Mouse (Mus musculus) spleen, adult 12 weeks (tissue): ENCODE measurements around the gene Osbp2.

Source experiments
- DNase-seq: peaks from one replicate; pipeline ENCODE4 v3.0.0; 2022; ENCODE audit warnings: low spot score

Gene Osbp2

GRCm38 (mm10) chr11:3862661-3863453 is 846 bp downstream of the Osbp2 start:
- DNase-seq, result no peak

GRCm38 (mm10) chr11:3860361-3860760 is 3.3 kb downstream of the Osbp2 start:
- no peak for DNase-seq

DNA sequence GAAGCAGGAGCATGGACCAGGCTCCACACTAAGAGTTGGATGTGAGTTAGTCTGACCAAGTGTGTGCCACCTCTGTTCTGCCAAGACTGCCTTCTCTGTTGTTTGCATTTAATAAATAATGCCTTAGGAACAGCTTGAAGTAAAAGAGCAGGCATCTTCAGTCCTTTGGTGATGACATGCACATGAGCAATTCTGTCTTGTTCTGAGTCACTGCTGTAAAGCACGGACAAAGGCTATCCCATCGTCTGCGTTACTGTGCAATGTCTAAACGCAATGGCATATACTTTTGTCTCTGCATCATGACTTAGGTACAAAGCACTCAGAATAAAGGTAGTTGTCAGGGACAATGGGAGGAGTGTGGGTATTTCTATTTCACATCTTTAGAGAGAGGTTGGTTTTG is 3.9 kb downstream of the Osbp2 start:
- DNase-seq, result no peak

DNA sequence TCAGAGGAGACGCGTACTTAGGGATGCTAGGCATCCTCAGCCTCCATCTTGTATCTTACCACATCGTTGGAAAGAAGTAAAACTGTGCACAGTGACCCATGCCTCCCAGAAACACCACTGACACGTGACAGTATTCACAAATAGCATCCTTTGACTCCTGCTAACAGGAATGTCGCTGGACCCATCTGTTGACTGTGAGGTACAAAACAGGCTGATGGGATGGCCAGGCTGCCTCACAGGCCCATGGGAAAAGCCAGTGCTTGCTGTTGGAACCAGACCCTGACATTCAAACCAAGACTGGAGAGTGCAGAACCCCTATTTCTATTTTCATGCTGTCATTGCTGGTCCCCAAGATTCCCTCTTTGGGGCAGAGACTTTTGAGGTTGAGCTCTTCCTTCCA is 5.8 kb downstream of the Osbp2 start:
- no peak for DNase-seq

- no peak for DNase-seq
Measured at GRCm38 (mm10) chr11:3855846-3856245, 7.9 kb downstream of the Osbp2 start.

- DNase-seq, result no peak
Measured at GRCm38 (mm10) chr11:3854156-3854555, 9.5 kb downstream of the Osbp2 start.

DNA sequence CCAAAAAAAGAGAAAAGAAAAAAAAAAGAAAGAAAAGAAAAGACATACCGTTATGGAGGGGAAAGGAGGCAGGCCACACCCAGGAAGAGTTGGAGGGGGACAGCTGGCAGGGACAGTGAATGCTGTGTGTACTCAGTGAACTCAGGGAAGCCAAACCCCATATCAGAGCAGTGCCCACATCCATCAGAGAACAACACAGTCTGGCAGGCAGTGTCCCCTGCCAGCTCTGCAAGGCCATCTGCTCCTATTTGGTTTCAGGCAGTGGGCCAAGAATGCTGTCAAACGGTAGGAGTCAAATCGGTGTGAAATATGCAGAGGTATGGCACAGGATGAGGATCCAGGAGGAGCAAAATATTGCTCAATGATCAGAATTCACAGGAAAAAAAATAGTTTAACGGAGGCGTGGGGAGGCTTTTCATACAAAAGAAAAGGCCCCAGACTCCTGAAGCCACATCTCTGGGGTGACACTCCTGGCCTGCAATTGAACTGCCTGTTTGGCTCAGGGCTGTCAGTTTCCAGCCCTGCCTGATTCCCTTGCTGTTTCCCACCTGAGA is 10.1 kb downstream of the Osbp2 start:
- DNase-seq, result no peak

DNA sequence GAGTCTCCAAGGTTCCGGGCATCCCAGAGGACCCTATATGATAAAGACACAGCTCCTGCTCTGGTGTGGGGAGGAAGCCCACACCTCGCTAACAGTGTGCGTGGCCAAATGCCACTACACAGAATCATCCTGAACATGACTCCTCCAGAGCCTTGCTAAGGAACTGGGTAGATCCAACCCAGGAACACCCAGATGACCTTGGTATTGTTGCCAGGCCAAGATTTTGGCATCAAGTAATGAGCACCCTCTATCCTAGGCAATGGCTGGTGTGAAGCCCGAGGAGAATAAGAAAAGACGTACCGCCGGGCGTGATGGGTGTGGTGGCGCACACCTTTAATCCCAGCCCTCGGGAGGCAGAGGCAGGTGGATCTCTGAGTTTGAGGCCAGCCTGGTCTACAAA is 10.7 kb downstream of the Osbp2 start:
- no peak for DNase-seq

- DNase-seq, result no peak
Measured at GRCm38 (mm10) chr11:3851872-3852271, 11.8 kb downstream of the Osbp2 start.

GRCm38 (mm10) chr11:3850746-3851277 is 12.9 kb downstream of the Osbp2 start:
- no peak for DNase-seq

DNA sequence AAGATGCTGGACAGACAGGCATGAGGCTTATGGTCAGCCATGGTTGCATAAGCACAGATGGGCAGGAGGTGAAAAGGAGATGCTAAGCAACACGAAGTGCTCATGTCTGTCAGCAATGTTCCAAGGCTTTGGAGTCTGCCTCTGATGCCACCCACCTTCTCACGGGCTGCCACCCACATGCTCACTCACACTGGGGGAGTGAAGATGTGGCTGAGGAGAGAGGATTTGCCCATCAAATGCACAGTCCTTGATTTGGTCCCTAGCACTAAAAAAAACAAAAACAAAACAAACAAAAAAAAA is 13.4 kb downstream of the Osbp2 start:
- no peak for DNase-seq

DNA sequence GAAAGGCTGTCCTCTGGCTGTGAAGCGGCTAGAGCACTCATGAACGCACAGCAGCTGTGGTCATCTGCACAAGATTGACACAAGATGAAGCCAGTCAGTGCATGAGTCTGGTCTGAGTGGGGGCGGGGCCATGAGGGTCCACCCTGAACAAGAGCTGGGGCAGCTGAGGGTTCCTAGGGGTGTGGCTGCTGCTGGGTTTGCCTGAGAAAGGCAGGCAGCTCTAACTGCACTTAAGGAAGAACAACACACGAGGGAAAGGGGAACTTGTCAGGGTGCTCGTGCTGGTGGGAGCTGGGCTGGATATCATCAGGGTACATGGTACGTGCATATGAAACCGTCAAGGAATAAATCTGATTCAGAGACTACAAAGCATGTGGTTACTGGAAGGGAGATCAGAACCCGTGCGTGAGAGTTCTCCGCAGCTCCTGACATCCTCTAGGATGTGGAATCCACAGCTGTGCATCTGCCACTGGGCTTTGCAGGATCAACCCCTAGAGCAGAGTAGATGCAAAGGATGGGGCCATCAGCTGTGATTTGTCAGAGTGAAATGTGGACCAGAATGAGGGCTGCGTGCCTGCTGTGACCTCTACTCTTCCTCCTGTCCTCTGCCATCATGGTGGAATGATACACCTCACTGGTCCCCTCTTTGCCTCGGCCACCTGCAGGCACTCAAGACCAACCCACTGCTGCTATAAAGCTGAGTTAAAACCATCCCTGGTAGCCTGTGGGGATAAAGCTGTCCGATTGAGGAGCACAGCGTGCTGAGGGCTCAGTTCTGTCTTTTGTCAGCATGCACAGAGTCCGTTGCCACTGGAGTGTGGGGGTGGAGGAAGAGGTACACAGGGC is 14.0 kb downstream of the Osbp2 start:
- DNase-seq, result no peak

DNA sequence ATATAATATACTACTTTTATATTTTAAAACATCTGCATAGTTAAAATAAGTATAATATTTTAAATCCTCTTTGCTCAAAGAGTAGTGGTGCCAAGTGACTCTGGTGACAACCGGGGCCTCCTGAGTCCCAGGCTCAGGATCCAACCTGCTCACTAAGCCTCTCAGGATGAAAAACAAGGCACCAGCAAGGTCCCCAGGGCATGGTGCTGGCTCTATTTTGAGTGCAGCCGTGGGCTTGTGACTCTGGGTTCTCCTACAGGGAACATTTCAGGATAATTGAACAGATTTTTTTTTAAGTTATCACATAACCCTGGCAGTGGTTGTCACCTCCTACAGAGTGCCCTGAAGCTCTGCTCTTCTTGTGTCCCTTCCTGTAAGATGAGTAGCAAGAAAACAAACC is 17.4 kb downstream of the Osbp2 start:
- DNase-seq, result no peak

DNA sequence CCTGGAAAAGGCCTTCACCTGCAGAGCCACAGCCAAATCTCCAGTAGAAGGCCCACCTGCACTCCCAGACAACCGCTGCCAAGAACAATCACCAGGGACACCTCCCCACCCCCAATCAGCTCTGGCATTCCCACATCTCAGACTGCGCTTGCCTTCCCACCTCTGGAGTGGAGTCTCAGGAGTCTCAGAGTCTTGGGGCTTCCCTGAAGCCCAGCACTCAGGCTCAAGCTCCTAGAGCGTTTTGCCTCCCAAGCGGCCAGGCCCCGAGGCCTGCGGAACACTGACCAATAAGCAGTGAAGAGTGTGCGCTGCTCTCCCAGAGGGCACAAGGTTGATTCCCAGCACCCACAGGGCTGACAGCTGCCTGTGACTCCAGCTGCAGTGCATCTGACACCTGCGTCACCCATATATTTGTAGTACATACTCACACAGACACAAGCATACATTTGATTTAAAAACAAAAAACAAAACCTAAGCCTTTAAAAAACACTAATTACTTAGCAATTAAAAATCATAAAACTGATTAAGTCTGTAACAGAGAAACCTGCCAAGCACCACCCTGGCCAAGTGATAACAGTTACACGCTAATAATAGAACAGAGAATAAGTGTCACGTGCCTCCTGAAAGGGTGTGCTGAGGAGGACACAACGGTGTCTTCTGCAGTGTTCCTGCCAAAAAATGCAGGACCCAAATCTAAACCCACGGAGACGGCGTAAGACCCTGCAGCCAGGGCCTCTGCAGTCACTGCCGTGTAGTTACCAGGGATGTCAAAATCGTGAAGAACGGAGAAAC is 19.6 kb downstream of the Osbp2 start:
- no peak for DNase-seq

GRCm38 (mm10) chr11:3835271-3835670 is 28.4 kb downstream of the Osbp2 start:
- no peak for DNase-seq

GRCm38 (mm10) chr11:3834421-3835098 is 29.1 kb downstream of the Osbp2 start:
- DNase-seq, result no peak

- no peak for DNase-seq
Measured at GRCm38 (mm10) chr11:3833544-3834420, 29.9 kb downstream of the Osbp2 start.

GRCm38 (mm10) chr11:3832193-3832901 is 31.4 kb downstream of the Osbp2 start:
- DNase-seq, result no peak

- no peak for DNase-seq
Measured at GRCm38 (mm10) chr11:3829736-3830135, 34.0 kb downstream of the Osbp2 start.

- DNase-seq, result no peak
Measured at GRCm38 (mm10) chr11:3824138-3824537, 39.6 kb downstream of the Osbp2 start.
